Mouse (Mus musculus) lung, postnatal 0 days (tissue): ENCODE results near the gene Rtn4. TPM values are rescaled to one million over a fixed set of nuclear protein-coding genes. Genes with fewer than 3 reads are reported as not detected.

Source experiments
- ATAC-seq: fragments of 200-750 bp; cut with Nextera tagmentation; 2 replicates; pipeline ENCODE4 v1.8.0; 2017; ENCODE audit warnings: moderate library complexity
- DNase-seq: peaks from one replicate; pipeline ENCODE4 v3.0.0-alpha.2; 2016; ENCODE audit warnings: low spot score
- H3K27ac ChIP-seq: fragments of 300-500 bp; sonication (generic); 2 replicates; pipeline ENCODE4 v1.5.1; 2014; ENCODE audit warnings: antibody characterized with exemption, mild to moderate bottlenecking, low read length, mixed read lengths
- H3K27me3 ChIP-seq: fragments of 300-500 bp; sonication (generic); replicated peaks from 2 replicates; pipeline ENCODE4 v1.6.1; 2014; ENCODE audit warnings: low read length, mixed read lengths; ENCODE audit not compliant: insufficient read depth
- H3K36me3 ChIP-seq: fragments of 300-500 bp; sonication (generic); 2 replicates; pipeline ENCODE4 v1.6.1; 2014; ENCODE audit warnings: low read length, mixed read lengths; ENCODE audit not compliant: insufficient read depth
- H3K4me1 ChIP-seq: fragments of 300-500 bp; sonication (generic); 2 replicates; pipeline ENCODE4 v1.6.1; 2014; ENCODE audit warnings: antibody characterized with exemption, low read depth, low read length, mixed read lengths; ENCODE audit not compliant: insufficient read depth
- H3K4me2 ChIP-seq: fragments of 300-500 bp; sonication (generic); replicated peaks from 2 replicates; pipeline ENCODE4 v1.6.1; 2014; ENCODE audit warnings: low read depth, mild to moderate bottlenecking, low read length, moderate library complexity, mixed read lengths
- H3K4me3 ChIP-seq: fragments of 300-500 bp; sonication (generic); 2 replicates; pipeline ENCODE4 v1.5.1; 2014; ENCODE audit warnings: low read depth, low read length
- H3K9ac ChIP-seq: fragments of 300-500 bp; sonication (generic); replicated peaks from 2 replicates; pipeline ENCODE4 v1.6.1; 2014; ENCODE audit warnings: low read depth, mild to moderate bottlenecking
- H3K9me3 ChIP-seq: fragments of 300-500 bp; sonication (generic); 2 replicates; pipeline ENCODE4 v1.6.1; 2016; ENCODE audit warnings: low read length, mixed read lengths
- CTCF ChIP-seq: IDR thresholded peaks from 2 replicates; pipeline ENCODE4 v1.5.1; 2016; ENCODE audit warnings: antibody characterized with exemption, mild to moderate bottlenecking
- EP300 ChIP-seq: IDR thresholded peaks from 2 replicates; pipeline ENCODE4 v1.6.1; 2016; ENCODE audit warnings: antibody characterized with exemption, mild to moderate bottlenecking, control low read depth
- whole genome bisulfite sequencing: fragments of 180-500 bp; shearing (Covaris S2); extraction: QIAGEN DNeasy Blood & Tissue Kit; methylation state at CpG from one replicate; pipeline ENCODE4 v1.1.7; 2014; 5-methylcytosine and 5-hydroxymethylcytosine counted together
- polyA plus RNA-seq: library from polyadenylated mRNA; unstranded; fragments of >200 nt; fragmentation: Nextera tagmentation; extraction: Ambion mirVana; gene quantifications from 2 replicates; pipeline ENCODE4 v1.2.1, GENCODE M21; 2015

Gene Rtn4
- polyA plus RNA-seq, 1 experiment from 2014 or later, result 57.6 TPM

DNA sequence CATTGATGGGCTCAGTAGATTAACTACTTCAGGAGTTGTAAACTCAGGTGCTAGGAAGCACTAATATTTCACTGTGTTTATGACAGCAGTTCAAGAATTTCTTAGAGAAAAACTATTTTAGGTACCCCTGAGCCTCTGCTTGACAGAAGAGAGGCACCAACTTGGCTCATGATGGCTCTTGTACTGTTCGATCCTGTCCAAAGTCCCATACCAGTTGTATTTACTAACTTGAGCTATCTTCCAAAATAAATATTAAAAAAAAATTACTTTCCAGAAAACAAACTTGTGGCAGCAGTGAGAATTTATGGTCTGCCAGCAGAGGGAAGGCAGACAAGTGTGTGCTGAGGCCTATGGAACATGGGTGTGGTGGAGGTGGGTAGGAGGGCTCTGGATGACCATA lies 70.0 kb downstream of the Rtn4 start:
- Histone ChIP-seq H3K4me3 (no peak overlapping the region), H3K4me2 (no peak overlapping the region), H3K27me3 (no peaks in the 10 kb centered on the region), H3K9me3 (no peaks in the 10 kb centered on the region), H3K27ac (no peak overlapping the region), H3K36me3 (no peaks in the 10 kb centered on the region), H3K4me1 (no peaks in the 10 kb centered on the region), H3K9ac (no peak overlapping the region)
- no peak for TF ChIP-seq EP300
- no peak for TF ChIP-seq CTCF
- ATAC-seq (no peak), DNase-seq (no peak)
- 84% methylated on average over 1 of the region's 1 CpGs for WGBS

DNA sequence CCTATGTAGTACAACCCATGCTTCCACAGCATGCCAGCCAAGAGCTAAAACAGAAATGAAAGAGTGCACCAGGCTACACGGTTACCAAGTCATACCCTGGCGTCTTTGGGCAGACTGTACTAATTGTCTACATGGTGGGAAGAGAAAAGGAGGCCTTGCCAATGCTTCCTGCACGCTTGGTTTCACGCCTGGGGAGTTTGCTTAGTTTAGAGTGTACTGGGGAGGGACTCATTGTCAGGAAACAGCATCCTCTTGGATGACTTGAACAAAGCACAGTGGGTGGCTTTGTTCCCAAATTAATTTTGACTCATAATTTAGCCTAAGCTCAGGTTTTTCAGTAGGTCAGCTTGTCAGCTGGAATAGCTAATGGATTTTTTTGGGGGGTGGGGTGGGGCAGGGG lies 72.3 kb downstream of the Rtn4 start:
- H3K27me3 ChIP-seq, result no peaks in the 10 kb centered on the region
- TF ChIP-seq EP300, result no peak
- no peak for TF ChIP-seq CTCF
- no peaks in the 10 kb centered on the region for H3K36me3 ChIP-seq
- no peak overlapping the region for H3K4me3 ChIP-seq
- no peak overlapping the region for H3K27ac ChIP-seq
- no peaks in the 10 kb centered on the region for H3K4me1 ChIP-seq
- ATAC-seq, result no peak
- H3K9ac ChIP-seq, result no peak overlapping the region
- WGBS, result 63% methylated on average over 4 of the region's 4 CpGs
- no peak overlapping the region for H3K4me2 ChIP-seq
- no peaks in the 10 kb centered on the region for H3K9me3 ChIP-seq
- DNase-seq, result no peak

DNA sequence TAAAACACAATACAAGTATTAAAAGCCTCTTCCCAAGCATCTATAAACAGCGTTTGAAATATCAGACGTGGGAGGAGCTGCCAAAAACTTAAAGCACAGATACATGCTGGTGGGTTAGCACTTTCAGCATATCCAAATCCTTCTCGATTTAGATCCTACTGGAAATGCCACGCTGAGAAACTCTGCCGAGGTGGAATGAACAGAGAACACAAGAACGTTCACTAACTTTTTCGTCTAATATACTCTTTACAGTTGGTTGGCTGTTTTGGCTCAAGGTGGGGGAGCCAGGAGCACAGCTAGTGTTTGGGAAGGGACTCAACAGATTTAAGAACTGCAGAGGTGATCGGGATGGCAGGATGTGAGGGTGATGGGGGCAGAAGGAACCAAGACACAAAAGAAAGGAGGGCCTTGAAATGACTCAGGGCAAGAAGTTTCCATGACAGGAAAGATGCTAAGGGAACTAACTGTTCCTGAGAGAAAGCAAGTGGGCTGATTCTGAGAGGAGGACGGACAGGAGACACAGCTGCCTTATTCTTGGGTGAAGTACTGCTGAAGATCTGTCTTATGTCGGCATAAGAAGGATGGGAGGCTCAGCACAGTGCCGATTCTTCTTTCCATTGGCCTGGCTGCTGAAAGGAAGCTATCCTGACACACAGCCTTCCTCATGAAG lies 73.7 kb downstream of the Rtn4 start:
- Histone ChIP-seq H3K9ac (no peak overlapping the region), H3K4me3 (no peak overlapping the region), H3K36me3 (no peaks in the 10 kb centered on the region), H3K27me3 (no peaks in the 10 kb centered on the region), H3K4me1 (no peaks in the 10 kb centered on the region), H3K9me3 (no peaks in the 10 kb centered on the region), H3K27ac (no peak overlapping the region), H3K4me2 (no peak overlapping the region)
- DNase-seq (no peak), ATAC-seq (no peak)
- no peak for TF ChIP-seq EP300
- TF ChIP-seq CTCF, result no peak
- WGBS, result 77% methylated on average over 11 of the region's 11 CpGs

DNA sequence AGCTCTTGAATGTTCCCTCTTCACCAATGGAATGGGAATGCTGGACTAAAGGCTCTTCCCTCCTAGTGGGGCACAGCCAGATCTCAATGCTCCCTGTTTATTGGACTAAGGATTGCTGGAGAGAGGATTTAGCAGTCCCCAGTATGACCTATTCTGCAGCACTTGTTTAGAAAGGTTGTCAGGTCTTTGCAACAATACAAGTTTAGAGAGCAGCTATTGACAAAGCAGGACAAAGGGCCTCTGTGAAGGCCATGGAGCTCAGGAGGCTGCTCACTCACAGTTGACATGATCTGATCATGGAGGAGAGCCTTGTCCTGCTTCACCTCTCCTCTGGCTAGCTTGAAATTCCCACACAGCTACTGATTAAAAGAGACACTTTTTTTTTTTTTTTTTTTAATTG lies 75.8 kb downstream of the Rtn4 start:
- DNase-seq (no peak), ATAC-seq (no peak)
- H3K27ac ChIP-seq, result no peak overlapping the region
- H3K4me3 ChIP-seq, result no peak overlapping the region
- no peak for TF ChIP-seq CTCF
- no peak for TF ChIP-seq EP300
- no peaks in the 10 kb centered on the region for H3K9me3 ChIP-seq
- H3K9ac ChIP-seq, result no peak overlapping the region
- H3K27me3 ChIP-seq, result no peaks in the 10 kb centered on the region
- no peaks in the 10 kb centered on the region for H3K36me3 ChIP-seq
- H3K4me1 ChIP-seq, result no peaks in the 10 kb centered on the region
- no peak overlapping the region for H3K4me2 ChIP-seq

DNA sequence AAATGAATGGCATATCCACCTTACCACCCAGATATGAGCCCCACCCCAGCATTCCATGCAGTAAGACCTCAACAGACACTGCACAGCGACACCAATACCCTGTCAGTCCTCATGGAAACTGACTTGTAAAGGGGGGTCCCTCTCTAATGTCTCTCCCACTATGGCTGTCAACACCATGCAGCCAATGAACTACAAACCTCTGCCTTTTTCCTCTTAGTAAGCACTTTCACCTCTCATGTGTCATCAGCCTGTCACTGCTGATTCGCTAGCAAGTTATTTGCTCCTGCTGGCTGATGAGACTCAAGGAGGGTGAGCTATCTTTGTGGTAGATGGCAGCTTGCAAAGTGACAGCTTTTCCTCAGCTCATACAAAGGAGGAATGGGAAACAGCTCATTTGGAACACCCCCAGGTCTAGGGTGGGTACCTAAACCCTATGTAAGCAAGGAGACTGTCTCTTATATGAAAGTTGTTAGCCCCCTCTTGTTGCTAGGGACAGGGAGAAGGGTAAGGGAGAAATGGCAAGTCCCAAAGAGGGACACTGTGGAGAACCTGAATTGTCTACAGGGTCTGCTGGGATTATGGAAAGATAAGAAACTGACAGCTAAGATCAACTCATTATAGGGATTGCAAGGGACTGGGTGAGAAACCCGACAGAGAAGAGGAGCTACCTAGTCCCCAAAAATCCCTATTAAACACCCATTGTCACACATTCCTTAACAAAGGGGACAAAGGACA lies 78.1 kb downstream of the Rtn4 start:
- Histone ChIP-seq H3K9me3 (no peaks in the 10 kb centered on the region), H3K27ac (no peak overlapping the region)
- WGBS, result 51% methylated on average over 3 of the region's 3 CpGs

DNA sequence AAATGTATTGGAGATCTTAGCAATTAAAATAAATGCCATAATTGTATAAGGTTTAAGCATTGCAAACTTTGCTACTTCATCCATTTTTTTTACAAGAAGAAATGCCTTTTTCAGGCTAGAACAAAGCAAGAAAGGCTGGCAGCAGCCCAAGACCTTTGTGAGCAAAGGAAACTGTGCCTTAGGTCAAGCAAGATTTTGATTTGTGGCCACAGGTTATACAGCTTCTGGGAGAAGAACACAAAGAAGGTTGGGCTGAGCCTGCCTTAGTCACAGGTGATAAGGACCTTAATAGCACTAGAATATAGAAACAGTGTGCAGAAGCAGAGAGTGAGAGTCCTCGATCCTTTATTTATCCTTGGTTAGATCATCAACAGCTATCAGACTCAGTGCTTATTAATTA lies 79.5 kb downstream of the Rtn4 start:
- H3K9ac ChIP-seq, result no peak overlapping the region
- TF ChIP-seq CTCF, result no peak
- TF ChIP-seq EP300, result no peak
- no peaks in the 10 kb centered on the region for H3K36me3 ChIP-seq
- no peak overlapping the region for H3K27ac ChIP-seq
- ATAC-seq, result no peak
- no peak overlapping the region for H3K4me2 ChIP-seq
- no peaks in the 10 kb centered on the region for H3K27me3 ChIP-seq
- no peaks in the 10 kb centered on the region for H3K9me3 ChIP-seq
- no peaks in the 10 kb centered on the region for H3K4me1 ChIP-seq
- no peak overlapping the region for H3K4me3 ChIP-seq
- 71% methylated on average over 1 of the region's 1 CpGs for WGBS
- no peak for DNase-seq

More for the DNA sequence above, 78.1 kb downstream of the Rtn4 start:
- H3K27me3 ChIP-seq, result no peaks in the 10 kb centered on the region
- TF ChIP-seq EP300 (no peak), CTCF (no peak)
- H3K9ac ChIP-seq, result no peak overlapping the region
- H3K36me3 ChIP-seq, result no peaks in the 10 kb centered on the region
- no peaks in the 10 kb centered on the region for H3K4me1 ChIP-seq
- DNase-seq, result no peak
- no peak overlapping the region for H3K4me2 ChIP-seq
- ATAC-seq, result no peak
- H3K4me3 ChIP-seq, result no peak overlapping the region
